Mouse (Mus musculus) layer of hippocampus, adult 9-10 months (tissue): ENCODE measurements around the gene Zfp866.

Source experiments
- DNase-seq: peaks from one replicate; pipeline ENCODE4 v3.0.0; 2022; ENCODE audit warnings: low spot score

Gene Zfp866

DNA sequence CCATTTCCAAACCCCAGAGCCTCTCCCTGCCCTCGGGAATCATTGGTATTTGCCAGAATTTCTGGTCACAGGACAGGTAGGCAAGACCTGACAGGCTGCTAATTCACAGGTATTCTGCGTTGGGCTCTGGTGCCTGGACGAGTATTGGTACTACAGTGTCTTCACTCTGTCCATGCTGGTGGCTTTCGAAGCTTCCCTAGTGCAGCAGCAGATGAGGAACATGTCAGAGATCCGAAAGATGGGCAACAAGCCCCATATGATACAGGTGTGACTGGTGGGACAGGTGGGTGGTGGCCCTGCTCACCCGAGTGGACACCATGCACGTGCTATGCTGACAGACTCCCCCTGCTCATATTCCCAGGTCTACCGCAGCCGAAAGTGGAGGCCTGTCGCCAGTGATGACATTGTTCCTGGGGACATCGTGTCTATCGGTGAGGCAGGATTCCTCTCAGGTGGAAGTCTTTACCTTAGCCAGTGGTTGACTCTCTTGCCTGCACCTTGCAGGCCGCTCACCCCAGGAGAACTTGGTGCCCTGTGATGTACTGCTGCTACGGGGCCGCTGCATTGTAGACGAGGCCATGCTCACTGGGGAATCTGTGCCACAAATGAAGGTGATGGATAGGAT is 5.9 kb upstream of the Zfp866 start:
- no peak for DNase-seq

DNA sequence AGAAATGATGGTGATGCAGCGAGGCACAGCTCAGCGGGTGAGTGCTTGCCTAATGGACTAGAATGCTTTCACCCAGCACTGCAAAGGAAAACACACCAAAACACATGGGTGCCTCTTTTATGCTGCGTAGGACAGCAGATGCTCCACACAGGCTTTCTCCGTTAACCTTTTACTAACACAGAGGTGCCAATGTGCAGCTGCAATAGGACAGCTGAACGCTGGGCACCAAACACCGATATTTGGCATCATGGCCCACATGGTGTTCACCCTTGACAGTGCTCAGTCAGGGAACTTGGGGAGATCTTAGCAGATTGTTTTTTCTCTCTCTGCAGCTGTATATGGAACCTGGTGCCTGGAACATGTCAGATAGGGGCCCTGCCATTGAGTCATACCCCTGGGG is 3.9 kb upstream of the Zfp866 start:
- DNase-seq: no peak

DNA sequence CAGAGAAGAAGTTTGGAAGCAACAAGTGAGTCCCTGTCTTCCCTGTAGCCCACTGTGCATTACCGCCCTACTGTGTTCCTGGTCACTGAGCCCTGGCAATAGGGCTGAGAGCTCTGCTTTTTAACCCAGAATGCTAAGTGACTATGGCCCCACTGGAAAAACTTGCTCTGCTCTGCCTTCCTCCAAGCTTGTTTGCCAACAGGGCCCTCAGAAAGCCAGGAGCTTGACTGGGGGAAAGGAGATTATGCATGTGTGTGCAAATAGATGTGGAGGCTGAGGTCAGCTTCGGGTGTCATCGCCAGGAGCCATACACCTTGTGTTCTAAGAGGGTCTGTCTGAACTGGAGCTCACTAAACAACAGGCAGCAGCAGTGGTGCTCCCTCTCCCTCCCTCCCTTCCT is 3.1 kb upstream of the Zfp866 start:
- no peak for DNase-seq

DNA sequence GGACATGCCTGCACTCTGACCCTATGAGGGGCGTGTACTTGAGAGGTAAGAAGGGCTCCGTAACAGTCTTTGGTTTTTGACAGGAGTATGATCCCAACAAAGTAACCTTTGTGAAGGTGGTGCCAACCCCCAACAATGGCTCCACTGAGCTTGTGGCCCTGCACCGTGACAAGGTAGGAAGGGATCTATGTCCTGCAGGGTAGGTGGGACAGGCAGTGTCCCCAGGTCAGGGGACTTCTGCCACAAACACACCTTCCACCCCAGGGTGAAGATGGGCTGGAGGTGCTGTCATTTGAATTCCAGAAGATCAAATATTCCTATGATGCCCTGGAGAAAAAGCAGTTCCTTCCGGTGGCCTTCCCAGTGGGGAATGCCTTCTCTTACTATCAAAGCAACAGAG is 2.7 kb upstream of the Zfp866 start:
- DNase-seq: no peak

DNA sequence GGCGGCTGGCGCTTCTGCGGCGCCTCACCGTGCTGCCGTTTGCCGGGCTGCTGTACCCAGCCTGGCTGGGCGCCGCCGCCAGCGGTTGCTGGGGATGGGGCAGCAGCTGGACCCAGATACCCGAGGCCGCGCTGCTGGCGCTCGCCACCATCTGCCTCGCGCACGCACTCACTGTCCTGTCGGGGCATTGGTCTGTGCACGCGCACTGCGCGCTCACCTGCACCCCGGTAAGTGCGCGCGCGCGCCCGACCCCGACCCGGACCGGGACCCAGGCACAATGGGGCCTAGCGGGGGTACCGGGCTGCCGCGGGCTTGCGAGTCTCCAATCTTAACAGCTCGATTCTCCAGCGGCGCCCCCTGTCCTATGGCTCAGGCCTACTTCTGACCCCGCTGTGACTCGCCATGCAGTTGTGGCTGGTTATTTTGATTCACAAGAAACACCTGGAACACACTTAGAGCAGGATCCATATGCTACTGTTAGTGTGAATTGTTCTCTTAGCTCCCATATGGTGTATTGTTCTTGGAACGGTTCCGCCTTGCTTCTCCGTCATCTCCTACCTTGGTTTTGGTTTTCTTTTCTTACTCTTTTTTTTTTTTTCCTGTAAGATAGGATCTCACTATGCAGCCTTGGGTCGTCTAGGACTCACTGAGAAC is 564 bp upstream of the Zfp866 start:
- no peak for DNase-seq

DNA sequence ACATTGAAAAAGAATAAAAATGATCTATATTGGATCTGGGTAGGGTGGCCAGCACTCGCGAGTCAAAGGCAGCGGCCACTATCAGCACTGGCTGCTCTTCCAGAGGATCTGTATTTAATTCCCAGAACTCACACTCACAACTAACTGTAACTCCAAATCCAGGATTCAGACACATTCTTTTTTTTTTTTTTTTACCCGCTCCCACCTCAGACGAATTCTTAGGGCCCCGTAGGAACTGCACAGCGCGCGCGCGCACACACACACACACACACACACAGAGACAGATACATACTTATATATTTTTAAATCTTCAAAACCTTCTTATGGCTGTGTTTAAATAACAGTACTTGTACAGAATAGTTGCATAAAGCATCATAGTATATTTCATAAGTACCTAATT is 614 bp downstream of the Zfp866 start:
- no peak for DNase-seq

DNA sequence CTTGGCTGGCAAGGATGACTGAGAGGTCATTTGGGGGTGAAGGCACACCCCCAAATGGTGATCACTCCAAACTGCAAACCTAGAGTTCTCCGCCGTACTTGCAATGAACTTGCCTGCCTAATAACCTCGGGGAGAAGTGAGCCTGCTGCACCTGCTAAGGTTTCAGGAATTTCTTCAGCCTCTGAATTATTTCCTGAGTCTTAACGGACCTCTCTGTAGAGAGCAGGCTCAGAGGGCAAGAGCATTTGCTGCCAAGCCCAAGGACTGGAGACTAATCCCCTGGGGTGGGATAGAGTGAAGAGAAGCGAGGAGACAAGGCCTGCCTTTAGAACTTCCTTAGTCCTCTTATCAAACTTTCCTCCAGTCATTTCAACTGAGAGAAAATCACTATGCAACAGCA is 1.2 kb downstream of the Zfp866 start:
- DNase-seq: no peak

DNA sequence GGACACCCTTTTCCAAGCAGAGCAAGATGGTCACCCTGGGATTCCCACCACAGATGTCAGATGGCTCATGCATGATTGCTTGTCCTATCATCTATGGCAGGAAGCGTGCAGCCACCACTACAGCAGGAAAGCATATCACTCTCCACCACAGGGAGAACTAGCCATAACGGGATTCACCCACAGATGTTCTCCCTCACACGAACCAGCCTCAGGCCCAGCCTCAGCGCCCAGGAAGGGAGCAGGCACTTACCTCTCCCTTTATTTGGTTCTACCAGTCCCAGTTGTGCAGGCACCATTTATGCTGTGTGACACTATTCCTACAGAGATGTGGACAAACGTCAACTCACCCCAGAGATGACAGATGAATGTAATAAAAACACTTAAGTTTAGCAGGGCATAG is 1.9 kb downstream of the Zfp866 start:
- no peak for DNase-seq

DNA sequence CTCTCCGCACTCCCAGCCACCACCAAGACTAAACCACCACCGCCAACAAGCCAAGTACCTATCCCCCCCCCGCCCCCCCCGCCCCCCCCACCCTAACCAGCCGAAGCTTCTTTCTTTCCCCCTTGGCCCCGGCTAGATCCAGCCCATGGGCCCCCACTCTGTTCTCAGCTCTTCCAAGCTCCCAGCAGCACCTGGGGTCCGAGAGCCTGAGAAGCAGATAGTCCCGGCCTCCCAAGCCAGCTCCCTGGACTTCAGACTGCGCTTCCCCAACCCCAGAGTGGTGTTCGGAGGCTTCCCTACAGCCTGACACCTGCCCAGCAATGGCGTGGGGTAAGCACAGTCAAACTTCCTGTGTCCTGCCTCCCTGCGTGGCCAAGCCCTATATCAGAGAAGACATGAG is 13.9 kb downstream of the Zfp866 start:
- DNase-seq: no peak

DNA sequence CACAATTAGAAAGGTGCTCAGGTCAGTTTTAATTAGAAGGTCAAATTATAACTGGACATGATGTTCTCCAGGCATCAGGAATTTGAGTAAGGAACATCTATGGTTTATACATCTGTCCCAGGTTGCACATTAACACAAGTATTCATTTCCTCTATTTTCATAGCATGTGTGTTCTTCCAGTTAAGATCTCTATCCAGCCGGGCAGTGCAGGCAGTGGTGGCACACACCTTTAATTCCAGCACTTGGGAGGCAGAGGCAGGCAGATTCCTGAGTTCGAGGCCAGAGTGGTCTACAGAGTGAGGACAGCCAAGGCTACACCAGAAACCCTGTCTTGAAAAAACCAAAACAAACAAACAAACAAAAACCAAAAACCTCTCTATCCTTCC is 15.8 kb downstream of the Zfp866 start:
- no peak for DNase-seq

DNA sequence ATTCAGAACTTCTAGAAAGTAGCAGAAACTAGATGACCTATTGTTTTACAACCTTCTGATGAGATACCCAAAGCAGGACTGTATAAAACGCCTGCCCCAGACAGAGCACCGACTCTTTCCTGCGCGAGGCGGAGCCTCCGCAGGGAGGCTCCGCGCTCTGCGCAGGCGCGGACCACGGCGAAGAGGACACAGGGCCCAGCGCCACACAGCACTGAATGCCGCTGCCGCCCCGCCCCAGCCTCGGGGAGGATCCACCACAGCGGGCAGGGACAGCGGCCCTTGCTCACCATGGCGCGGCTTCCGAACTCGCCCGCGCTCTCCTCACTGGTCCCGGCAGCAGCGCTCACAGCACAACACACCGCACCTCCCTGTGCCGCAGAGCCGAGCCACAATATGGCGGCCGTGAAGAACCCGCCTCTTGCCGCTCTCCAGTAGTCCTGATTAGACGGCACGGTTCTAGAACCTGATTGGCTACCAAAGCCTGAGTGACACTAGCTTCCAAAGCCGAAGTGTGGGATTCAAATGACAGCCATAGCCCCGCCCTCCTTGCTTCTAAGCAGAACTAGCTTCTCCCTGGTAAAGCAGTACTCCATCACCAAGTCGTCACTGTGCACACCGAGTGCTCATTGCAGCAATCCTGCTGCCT is 16.4 kb downstream of the Zfp866 start, which contains the start of gene Gm20422:
Gene Gm20422 (minus strand): TSS at position 384 of the 646 bp plus-strand sequence.
- peak; percentile 86 for DNase-seq

DNA sequence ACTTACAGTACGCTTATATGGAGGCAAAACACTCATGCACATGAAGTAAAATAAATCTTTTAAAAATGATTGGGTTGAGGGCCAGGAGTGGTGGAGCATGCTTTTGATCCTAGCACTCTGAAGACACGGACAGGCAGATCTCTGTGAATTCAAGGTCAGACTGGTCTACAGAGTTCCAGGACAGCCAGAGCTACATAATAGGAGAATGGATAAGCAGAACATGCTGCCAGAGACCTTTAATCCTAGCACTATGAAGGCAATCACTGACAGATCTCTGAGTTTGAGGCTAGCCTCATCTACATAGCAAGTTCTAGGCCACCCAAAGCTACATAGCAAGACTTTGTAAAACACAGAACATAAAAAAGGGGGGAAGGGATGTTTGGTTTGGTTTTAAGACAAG is 18.9 kb downstream of the Zfp866 start:
- DNase-seq: no peak

DNA sequence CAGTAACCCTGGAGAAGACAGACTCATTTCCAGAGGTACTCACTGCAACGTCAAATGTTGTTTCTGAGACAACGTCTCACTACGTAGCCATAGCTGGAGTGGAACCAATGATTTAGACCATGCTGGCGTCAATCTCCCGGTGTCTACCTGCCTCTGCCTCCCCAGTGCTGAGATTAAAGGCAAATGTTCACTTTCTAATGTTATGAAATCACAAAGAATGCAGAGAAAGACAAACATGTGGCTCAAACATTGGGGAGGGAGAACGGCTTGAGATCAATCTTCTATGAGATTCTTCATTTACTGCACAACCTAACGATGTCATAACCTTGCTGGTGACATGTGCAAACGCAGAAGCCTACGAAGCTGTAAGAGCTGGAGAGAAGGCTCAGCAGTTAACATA is 19.8 kb downstream of the Zfp866 start:
- no peak for DNase-seq

DNA sequence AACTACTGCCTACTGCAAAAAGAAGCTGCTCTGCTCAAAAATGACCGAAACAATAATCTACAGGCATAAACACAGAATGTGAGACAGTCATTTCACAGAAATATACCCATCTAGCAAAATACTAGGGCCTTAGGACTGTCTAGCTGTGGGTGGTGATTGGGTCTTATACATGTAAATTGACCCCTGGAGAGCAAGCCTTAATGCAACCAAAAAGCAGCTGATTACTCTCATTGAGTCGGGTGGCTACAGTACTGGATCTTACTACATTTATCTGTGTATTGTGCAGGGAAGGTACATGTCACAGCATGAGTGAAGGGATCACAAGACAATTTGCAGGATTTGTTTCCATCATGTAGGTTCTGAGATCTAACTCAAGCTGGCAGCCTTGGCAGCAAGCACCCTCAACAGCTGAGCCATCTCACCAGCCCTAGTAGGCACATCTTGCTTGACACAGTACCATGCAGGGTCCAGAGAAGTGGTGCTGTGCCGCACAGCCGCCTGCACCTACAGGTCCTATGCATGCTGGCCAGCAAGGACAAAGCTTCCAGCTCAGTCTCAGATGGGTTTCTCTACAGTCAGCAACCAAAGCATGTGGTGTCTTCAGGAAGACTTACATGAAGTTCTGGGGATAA is 29.0 kb downstream of the Zfp866 start:
- no peak for DNase-seq

DNA sequence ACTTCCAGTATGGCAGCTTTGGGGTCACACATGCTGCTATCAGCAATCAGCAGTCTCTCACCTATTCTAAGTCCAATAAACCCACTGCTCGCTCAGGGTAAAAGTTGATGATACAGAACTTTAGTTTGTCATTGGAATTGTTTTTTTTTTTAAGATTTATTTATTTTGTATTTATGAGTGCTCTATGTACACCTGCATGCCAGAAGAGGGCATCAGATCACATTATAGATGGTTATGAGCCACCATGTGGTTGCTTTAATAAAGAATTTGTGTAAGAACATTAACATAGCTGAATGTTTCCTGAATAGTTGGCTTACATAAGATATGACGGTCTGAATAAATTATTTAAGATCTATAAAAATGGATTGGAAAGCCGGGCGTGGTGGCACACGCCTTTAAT is 32.7 kb downstream of the Zfp866 start:
- no peak for DNase-seq

DNA sequence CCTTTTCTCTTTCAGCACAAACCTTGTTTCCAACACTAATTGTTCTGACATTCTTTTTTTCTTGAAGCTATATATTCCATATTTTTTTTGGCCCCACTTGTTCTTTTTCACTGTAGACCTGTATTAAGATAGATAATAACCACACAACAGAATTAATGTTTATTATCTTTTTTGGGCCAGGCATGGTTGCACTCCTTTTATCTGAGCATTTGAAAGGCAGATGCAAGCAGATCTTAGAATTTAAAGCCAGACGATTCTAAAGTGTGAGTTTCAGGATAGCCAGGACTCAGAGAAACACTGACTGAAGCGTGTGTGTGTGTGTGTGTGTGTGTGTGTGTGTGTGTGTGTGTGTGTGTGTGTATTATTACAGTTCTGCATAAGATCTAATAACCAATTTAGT is 38.5 kb downstream of the Zfp866 start:
- no peak for DNase-seq

DNA sequence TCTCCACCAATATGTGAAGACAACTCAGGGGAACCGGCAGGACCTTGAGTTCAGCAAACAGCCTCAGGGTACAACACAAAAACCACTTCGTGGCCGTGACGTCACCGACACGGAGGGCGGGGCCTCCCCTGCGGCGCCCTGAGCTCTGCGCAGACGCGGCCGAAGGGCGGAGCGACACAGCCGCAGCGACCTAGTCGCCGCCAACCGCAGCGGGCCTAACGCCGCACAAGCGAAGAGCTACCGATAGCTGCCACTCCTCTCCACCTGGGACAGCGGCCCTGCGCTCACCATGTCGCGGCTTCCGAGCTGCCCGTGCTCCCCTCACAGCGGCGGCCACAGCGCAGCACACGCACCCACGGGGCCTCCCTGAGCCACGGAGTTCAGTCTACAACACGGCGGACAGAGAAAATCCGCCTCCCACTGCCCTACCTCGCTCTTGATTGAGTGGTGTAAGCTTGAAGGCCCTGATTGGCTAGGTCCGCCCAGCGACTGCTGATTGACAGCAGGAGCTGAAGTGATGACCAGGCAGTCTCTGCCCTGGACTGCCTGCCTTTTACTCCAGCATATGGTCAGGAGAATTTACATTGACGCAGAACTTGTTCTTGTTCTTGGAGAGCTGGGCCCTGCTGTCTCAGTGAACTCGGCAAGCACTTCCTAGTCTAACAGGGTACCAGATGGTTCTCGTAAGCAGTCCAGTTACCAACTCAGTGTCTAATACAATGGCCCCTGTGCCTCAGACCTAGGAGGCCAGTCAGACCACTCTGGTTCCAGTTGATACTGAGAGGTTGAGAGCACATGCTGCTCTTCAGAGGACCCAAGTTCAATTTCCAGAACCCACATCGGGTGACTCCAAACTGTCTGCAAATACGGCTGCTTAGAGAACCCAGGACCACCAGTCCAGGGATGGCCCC is 41.2 kb downstream of the Zfp866 start, which contains the start of gene Zfp963:
Gene Zfp963 (minus strand): TSS at position 427 of the 911 bp plus-strand sequence.
- DNase-seq: peak; percentile 94

DNA sequence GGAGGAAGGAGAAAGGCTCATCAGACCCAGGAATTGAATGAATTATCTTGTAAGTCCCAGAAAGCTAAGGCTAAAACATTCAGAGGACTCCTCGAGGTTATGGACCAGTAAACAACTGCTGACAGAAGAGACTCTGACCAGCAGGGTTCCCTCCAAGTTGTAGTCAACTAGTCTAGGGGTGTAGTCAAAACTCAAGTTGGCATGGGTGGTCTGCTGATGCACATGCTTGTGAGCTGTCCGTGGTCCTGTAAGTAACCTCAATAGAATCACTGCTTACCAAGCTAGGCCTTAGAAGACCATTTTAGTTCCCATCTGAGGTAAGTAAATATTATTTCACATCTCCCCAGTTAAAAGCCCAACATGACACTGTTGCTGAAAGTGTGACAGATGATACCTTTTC is 49.7 kb downstream of the Zfp866 start:
- no peak for DNase-seq

DNA sequence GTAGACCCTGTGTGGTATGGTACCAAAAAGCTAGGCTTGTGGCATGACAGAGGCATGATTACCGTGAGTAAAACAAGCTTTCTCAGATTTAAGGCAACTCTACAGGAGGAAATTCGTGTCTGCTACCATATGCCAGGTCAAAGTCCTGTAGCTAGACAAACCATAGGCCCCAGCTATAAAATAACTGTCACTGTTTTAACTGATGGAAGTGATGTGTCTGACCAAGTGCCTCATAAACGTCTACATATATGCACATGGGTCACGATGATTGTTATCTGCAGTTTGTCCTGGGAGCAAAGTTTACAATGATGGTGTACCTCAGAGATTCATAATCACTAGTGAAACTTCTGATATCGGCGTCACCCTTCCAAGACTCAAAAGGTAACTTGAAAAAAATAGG is 50.2 kb downstream of the Zfp866 start:
- DNase-seq: no peak

DNA sequence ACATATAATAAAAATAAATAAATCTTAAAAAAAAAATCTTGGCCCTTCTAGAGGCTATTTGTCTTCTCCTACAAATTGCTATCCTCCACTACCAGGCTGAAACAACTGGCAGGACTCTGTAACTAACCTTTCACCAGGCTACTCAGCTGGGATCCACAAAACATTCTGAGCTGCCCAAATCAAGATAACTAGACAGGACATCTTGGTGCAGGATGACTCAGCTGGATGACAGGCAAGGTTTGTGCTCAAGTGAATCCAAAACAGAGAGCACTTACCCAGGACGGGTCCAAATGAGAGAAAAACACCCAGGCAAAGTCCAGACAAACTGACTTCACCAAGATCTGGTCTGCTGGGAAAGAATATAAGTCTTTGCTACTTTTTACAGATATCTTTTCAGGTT is 55.5 kb downstream of the Zfp866 start:
- DNase-seq: no peak

DNA sequence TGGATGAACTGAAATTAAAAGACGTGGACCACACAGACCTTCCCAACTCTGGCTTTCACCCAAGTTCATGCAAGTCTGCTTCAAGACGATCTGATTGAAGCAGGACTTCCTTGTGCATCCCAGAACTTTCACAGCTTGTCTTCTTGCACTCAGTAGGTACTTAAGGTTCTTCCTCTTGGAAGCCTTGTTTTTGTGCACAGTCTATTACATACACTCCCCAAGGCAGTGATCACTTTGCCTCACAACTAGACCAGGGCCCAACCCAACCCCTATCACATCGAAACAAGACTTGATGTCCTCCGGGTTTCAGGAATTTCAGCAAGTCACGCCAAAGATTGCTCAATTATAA is 73.8 kb downstream of the Zfp866 start:
- no peak for DNase-seq
